Mouse (Mus musculus) hindbrain, postnatal 0 days (tissue): Measurements from ENCODE around the gene Zbtb1. TPM values are rescaled to one million over a fixed set of nuclear protein-coding genes. Genes with fewer than 3 reads are reported as not detected.
A peak's percentile ranks its signal among the peaks of the same experiment; 100 is the strongest.

Experiments
- ATAC-seq: fragments of 200-750 bp; cut with Nextera tagmentation; 2 replicates; pipeline ENCODE4 v1.8.0; 2017; ENCODE audit warnings: mild to moderate bottlenecking, moderate TSS enrichment, moderate library complexity
- DNase-seq: peaks from one replicate; pipeline ENCODE4 v3.0.0-alpha.2; 2015; ENCODE audit warnings: low spot score
- H3K27ac ChIP-seq: fragments of 300-500 bp; sonication (generic); 2 replicates; pipeline ENCODE4 v1.5.1; 2014; ENCODE audit warnings: mild to moderate bottlenecking
- H3K27me3 ChIP-seq: fragments of 300-500 bp; sonication (generic); 2 replicates; pipeline ENCODE4 v1.6.1; 2014; ENCODE audit warnings: low read length, mixed read lengths; ENCODE audit not compliant: insufficient read depth
- H3K36me3 ChIP-seq: fragments of 300-500 bp; sonication (generic); 2 replicates; pipeline ENCODE4 v1.6.1; 2014; ENCODE audit warnings: low read length, mixed read lengths; ENCODE audit not compliant: insufficient read depth
- H3K4me1 ChIP-seq: fragments of 300-500 bp; sonication (generic); 2 replicates; pipeline ENCODE4 v1.6.1; 2014; ENCODE audit warnings: antibody characterized with exemption, low read length, mixed read lengths; ENCODE audit not compliant: insufficient read depth
- H3K4me2 ChIP-seq: fragments of 300-500 bp; sonication (generic); 2 replicates; pipeline ENCODE4 v1.6.1; 2014; ENCODE audit warnings: low read depth, mild to moderate bottlenecking, low read length, moderate library complexity, mixed read lengths
- H3K4me3 ChIP-seq: fragments of 300-500 bp; sonication (generic); 2 replicates; pipeline ENCODE4 v1.5.1; 2014; ENCODE audit warnings: low read length
- H3K9ac ChIP-seq: fragments of 300-500 bp; sonication (generic); replicated peaks from 2 replicates; pipeline ENCODE4 v1.6.1; 2014; ENCODE audit warnings: mild to moderate bottlenecking, low read length, moderate library complexity, mixed read lengths
- H3K9me3 ChIP-seq: fragments of 300-500 bp; sonication (generic); 2 replicates; pipeline ENCODE4 v1.6.1; 2016; ENCODE audit warnings: low read length, mixed read lengths
- CTCF ChIP-seq: IDR thresholded peaks from 2 replicates; pipeline ENCODE4 v1.5.1; 2016; ENCODE audit warnings: antibody characterized with exemption, control low read depth, low read depth
- WGBS: fragments of 180-500 bp; shearing (Covaris S2); extraction: QIAGEN DNeasy Blood & Tissue Kit; methylation state at CpG from one replicate; pipeline ENCODE4 v1.1.7; 2014; 5-methylcytosine and 5-hydroxymethylcytosine counted together
- polyA plus RNA-seq: library from polyadenylated mRNA; unstranded; fragments of >200 nt; fragmentation: Nextera tagmentation; extraction: Ambion mirVana; gene quantifications from 2 replicates; pipeline ENCODE4 v1.2.1, GENCODE M21; 2015
- total RNA-seq: library from RNA; depleted of rRNA; stranded (reverse); fragments of >200 nt; gene quantifications from 2 replicates; pipeline ENCODE4 v1.2.3, GENCODE M21; 2014

Gene Zbtb1
- total and polyA plus RNA-seq, 2 experiments from 2014 or later: 3.1 to 3.3 TPM

GRCm38 (mm10) chr12:76361405-76362302 lies 8.4 kb upstream of the Zbtb1 start:
- H3K27ac ChIP-seq: no peak overlapping the region
- ATAC-seq (no peak), DNase-seq (no peak)
- no peak overlapping the region for H3K4me2 ChIP-seq
- H3K9me3 ChIP-seq: no peaks in the 10 kb centered on the region
- 71% methylated on average over 9 of the region's 9 CpGs for WGBS
- no peaks in the 10 kb centered on the region for H3K4me1 ChIP-seq
- no peaks in the 10 kb centered on the region for H3K27me3 ChIP-seq
- H3K36me3 ChIP-seq: no peaks in the 10 kb centered on the region
- H3K4me3 ChIP-seq: no peak overlapping the region
- H3K9ac ChIP-seq: no peak overlapping the region
- no peak for TF ChIP-seq CTCF

DNA sequence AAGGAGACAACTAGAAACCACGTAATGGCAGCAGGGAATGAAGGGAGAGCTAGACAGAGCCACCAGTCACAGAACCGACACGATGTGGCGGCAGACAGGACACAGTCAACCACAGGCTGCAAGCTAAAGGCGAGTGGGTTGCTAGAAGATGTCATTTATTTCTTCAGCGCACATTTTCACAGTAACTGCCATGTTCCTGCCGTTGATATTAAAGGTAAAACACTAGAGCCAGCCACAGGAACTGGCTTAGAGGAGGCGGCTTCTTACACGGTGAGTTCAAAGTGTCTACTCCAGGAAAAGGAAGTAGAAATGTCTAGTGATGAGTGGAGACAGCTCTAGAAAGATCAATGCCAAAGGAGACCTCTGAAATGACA lies 7.8 kb upstream of the Zbtb1 start:
- H3K36me3 ChIP-seq: no peaks in the 10 kb centered on the region
- WGBS: 85% methylated on average over 9 of the region's 9 CpGs
- no peak overlapping the region for H3K27ac ChIP-seq
- H3K4me1 ChIP-seq: no peaks in the 10 kb centered on the region
- no peak for ATAC-seq
- no peak for TF ChIP-seq CTCF
- no peak for DNase-seq
- H3K4me2 ChIP-seq: no peak overlapping the region
- no peaks in the 10 kb centered on the region for H3K9me3 ChIP-seq
- H3K9ac ChIP-seq: no peak overlapping the region
- no peaks in the 10 kb centered on the region for H3K27me3 ChIP-seq
- H3K4me3 ChIP-seq: no peak overlapping the region

DNA sequence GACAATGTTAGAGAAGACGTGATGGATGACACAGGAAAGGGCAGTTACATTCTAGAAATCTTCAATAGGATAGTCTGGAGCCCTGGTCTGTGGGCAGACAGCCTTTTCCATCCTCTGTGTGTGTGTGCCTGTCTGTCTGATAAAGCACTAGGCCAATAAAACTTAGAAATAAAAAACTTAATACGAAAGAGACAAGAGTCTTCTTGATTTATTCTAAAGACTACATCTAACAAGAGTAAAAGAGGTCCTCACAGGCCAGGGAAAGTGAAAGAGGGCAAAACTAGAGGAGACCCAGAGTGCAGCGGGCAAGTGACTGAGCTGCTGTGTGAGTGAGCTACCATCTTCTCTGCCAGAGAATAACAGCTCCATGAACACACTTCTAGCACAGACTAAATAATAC lies 3.8 kb upstream of the Zbtb1 start:
- no peaks in the 10 kb centered on the region for H3K36me3 ChIP-seq
- H3K9me3 ChIP-seq: no peaks in the 10 kb centered on the region
- WGBS: 82% methylated on average over 3 of the region's 3 CpGs
- no peak overlapping the region for H3K4me2 ChIP-seq
- no peak overlapping the region for H3K9ac ChIP-seq
- H3K4me3 ChIP-seq: no peak overlapping the region
- no peak overlapping the region for H3K27ac ChIP-seq
- ATAC-seq (no peak), DNase-seq (no peak)
- no peaks in the 10 kb centered on the region for H3K27me3 ChIP-seq
- H3K4me1 ChIP-seq: peaks cover 11% of the 10 kb centered on the region
- no peak for TF ChIP-seq CTCF

- H3K36me3 ChIP-seq: no peaks in the 10 kb centered on the region
- peak overlapping the region; percentile 99; the same call in 1 of the 2 replicates for H3K27ac ChIP-seq
- peaks cover 11% of the 10 kb centered on the region for H3K4me1 ChIP-seq
- WGBS: 21% methylated on average over 14 of the region's 14 CpGs
- TF ChIP-seq CTCF: no peak
- no peaks in the 10 kb centered on the region for H3K27me3 ChIP-seq
- ATAC-seq: no peak
- H3K4me3 ChIP-seq: peak overlapping the region; percentile 86
- H3K9me3 ChIP-seq: no peaks in the 10 kb centered on the region
- H3K4me2 ChIP-seq: peak overlapping the region; percentile 77
- DNase-seq: peak; percentile 47
- H3K9ac ChIP-seq: peak overlapping the region; percentile 89; the same call in 1 of the 2 replicates
Observed at GRCm38 (mm10) chr12:76367096-76367995, 2.7 kb upstream of the Zbtb1 start.

GRCm38 (mm10) chr12:76368201-76368789 lies 1.8 kb upstream of the Zbtb1 start:
- Histone ChIP-seq H3K4me1 (peaks cover 11% of the 10 kb centered on the region), H3K9me3 (no peaks in the 10 kb centered on the region), H3K4me3 (peak overlapping the region; percentile 86), H3K36me3 (no peaks in the 10 kb centered on the region), H3K9ac (peak overlapping the region; percentile 89), H3K27ac (peak overlapping the region; percentile 99), H3K27me3 (no peaks in the 10 kb centered on the region), H3K4me2 (peak overlapping the region; percentile 77)
- TF ChIP-seq CTCF: no peak
- WGBS: 13% methylated on average over 9 of the region's 9 CpGs
- DNase-seq: no peak
- ATAC-seq: no peak

DNA sequence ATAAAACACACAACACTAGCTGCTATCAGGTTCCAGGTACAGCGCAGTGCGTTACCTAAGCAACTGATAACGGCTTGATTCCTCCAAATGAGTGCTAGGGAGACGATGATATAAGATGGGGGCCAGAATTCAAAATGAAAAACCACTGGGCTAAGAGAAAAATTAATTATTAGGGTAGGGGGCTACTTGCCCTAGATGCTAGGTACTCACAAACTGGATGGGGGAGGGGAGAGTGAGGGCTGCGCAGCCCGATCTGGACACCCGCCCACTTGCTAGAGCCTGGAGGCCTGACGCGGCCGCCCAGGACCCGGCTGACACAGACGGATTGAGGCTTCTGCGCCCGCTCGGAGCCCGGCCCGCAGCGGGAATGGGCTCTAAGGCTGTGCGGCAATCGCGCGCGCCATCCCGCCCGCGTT lies 1.3 kb upstream of the Zbtb1 start:
- TF ChIP-seq CTCF: no peak
- H3K27me3 ChIP-seq: no peaks in the 10 kb centered on the region
- H3K4me3 ChIP-seq: peak overlapping the region; percentile 86
- H3K9ac ChIP-seq: peak overlapping the region; percentile 89
- WGBS: under 1% methylated on average over 17 of the region's 26 CpGs
- DNase-seq: peak; percentile 81
- no peaks in the 10 kb centered on the region for H3K36me3 ChIP-seq
- no peaks in the 10 kb centered on the region for H3K9me3 ChIP-seq
- peaks cover 11% of the 10 kb centered on the region for H3K4me1 ChIP-seq
- ATAC-seq: no peak
- H3K27ac ChIP-seq: peak overlapping the region; percentile 99
- H3K4me2 ChIP-seq: peak overlapping the region; percentile 77
